Mouse (Mus musculus) thymus, postnatal 4 days (tissue): ENCODE measurements around the gene Tns1.

ENCODE experiments used
- DNase-seq: peaks from one replicate; pipeline ENCODE4 v3.0.0; 2021

Tns1 gene

GRCm38 (mm10) chr1:73952598-73952997 lies 171.7 kb downstream of the Tns1 start:
- no peak for DNase-seq

- no peak for DNase-seq
Observed at GRCm38 (mm10) chr1:73951178-73951577, 173.1 kb downstream of the Tns1 start.

GRCm38 (mm10) chr1:73948757-73949156 lies 175.5 kb downstream of the Tns1 start:
- no peak for DNase-seq

- no peak for DNase-seq
Observed at GRCm38 (mm10) chr1:73947525-73948304, 176.5 kb downstream of the Tns1 start.

- DNase-seq = no peak
Observed at GRCm38 (mm10) chr1:73946701-73947100, 177.5 kb downstream of the Tns1 start.

- no peak for DNase-seq
Observed at GRCm38 (mm10) chr1:73944393-73944792, 179.9 kb downstream of the Tns1 start.

GRCm38 (mm10) chr1:73943667-73944289 lies 180.5 kb downstream of the Tns1 start:
- no peak for DNase-seq

GRCm38 (mm10) chr1:73943255-73943654 lies 181.0 kb downstream of the Tns1 start:
- no peak for DNase-seq

GRCm38 (mm10) chr1:73942243-73942642 lies 182.0 kb downstream of the Tns1 start:
- DNase-seq = no peak

- no peak for DNase-seq
Observed at GRCm38 (mm10) chr1:73941697-73942096, 182.6 kb downstream of the Tns1 start.

GRCm38 (mm10) chr1:73940491-73941204 lies 183.6 kb downstream of the Tns1 start:
- DNase-seq = peak; percentile 70

GRCm38 (mm10) chr1:73938597-73938996 lies 185.7 kb downstream of the Tns1 start:
- DNase-seq = no peak

- DNase-seq = no peak
Observed at GRCm38 (mm10) chr1:73937805-73938204, 186.4 kb downstream of the Tns1 start.

GRCm38 (mm10) chr1:73936537-73936936 lies 187.7 kb downstream of the Tns1 start:
- no peak for DNase-seq

- no peak for DNase-seq
Observed at GRCm38 (mm10) chr1:73935442-73936080, 188.7 kb downstream of the Tns1 start.

GRCm38 (mm10) chr1:73933146-73933490 lies 191.1 kb downstream of the Tns1 start:
- DNase-seq = no peak

- no peak for DNase-seq
Observed at GRCm38 (mm10) chr1:73932421-73933145, 191.7 kb downstream of the Tns1 start.

GRCm38 (mm10) chr1:73931851-73932250 lies 192.4 kb downstream of the Tns1 start:
- DNase-seq = no peak

GRCm38 (mm10) chr1:73930411-73931134 lies 193.7 kb downstream of the Tns1 start:
- no peak for DNase-seq

- DNase-seq = no peak
Observed at GRCm38 (mm10) chr1:73929952-73930329, 194.3 kb downstream of the Tns1 start.

GRCm38 (mm10) chr1:73929211-73929951 lies 194.9 kb downstream of the Tns1 start:
- DNase-seq = no peak
